Mouse (Mus musculus): ENCODE measurements around the gene H2-M10.1.
A peak's percentile ranks its signal among the peaks of the same experiment; 100 is the strongest.
"Not testable (repeated sequence)": the region's sequence is repeated elsewhere in the genome, so short reads cannot be mapped to it uniquely, and the experiment has no call there.

Gene H2-M10.1

DNA sequence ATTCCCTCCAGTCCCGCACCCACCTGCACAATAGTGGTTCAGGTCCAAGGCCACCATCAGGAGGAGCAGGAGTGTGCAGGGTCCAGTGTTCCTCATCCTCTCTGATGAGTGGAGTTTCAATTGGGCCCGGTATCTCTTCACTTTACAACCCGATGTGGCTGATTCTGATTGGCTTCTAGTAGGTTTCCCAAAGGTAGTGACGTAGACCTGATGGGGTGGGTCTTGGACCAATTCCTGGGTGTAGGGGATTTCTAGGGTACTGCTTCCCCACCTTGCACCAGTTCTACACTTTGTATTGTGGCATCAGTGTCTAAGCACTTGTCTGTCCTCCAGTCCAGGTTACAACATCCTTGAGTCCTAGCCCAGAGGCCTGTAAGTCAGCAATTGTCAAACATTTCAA, at the start of gene H2-M10.1:
Gene H2-M10.1 (minus strand): TSS at position 101 of the 400 bp plus-strand sequence.
- DNase-seq, result no peak

DNA sequence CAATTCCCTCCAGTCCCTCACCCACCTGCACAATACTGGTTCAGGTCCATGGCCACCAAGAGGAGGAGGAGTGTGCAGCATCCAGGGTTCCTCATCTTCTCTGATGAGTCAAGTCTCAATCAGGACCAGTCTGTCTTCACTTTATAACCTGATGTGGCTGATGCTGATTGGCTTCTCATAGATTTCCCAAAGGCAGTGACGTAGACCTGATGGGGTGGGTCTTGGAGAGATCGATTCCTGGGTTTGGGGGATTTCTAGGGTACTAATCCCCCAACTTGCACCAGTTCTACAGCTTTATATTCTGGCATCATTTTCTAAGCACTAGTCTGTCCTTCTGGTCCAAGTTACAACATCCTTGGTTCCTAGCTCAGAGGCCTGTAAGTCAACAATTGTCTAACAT, 42.4 kb upstream of the H2-M10.1 start, which contains the start of gene H2-M10.3:
Gene H2-M10.3 (minus strand): TSS at position 101 of the 400 bp plus-strand sequence.
- not testable (repeated sequence) for DNase-seq

- not testable (repeated sequence) for DNase-seq
These were observed 36.4 kb upstream of the H2-M10.1 start for GRCm38 (mm10) chr17:36362404-36362803.

DNA sequence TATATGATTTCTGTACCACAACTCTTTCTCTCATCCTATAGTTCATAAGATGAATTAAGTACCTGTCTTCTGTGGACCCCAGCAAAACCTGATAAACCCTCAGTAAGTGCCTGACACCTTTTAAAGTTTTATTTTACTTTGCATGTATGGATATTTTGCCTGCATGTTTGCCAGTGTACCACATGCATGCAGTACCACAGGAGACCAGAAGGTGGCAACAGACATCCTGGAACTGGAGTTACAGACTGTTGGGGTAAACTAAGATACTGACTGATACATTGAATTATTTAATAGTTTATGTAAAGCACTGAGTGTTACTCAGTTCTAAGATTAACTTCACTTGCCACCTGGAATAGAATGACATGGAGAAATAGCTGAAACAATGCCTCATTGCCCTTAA, 31.6 kb upstream of the H2-M10.1 start:
- peak; percentile 38 for DNase-seq

DNA sequence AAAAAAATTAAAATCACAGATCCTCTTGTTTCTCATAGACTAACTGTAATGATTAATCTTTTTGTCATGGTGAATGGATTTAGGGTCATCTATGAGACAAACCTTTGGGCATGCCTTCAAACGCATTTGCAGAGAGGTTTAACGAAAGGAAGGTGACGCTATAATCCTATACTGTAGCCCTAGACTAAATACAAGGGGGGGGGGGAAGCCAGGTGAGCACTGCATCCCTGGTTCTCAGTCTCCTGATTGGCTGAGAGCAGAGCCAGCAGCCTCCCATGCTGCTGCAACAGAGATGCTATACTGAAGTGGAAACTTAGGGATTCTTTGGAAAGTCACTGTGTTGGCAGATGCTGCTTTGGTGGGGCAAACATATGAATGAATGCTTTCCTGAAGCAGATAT, 29.8 kb upstream of the H2-M10.1 start:
- no peak for DNase-seq

GRCm38 (mm10) chr17:36355343-36355742, 29.4 kb upstream of the H2-M10.1 start:
- DNase-seq, result peak; percentile 66

DNA sequence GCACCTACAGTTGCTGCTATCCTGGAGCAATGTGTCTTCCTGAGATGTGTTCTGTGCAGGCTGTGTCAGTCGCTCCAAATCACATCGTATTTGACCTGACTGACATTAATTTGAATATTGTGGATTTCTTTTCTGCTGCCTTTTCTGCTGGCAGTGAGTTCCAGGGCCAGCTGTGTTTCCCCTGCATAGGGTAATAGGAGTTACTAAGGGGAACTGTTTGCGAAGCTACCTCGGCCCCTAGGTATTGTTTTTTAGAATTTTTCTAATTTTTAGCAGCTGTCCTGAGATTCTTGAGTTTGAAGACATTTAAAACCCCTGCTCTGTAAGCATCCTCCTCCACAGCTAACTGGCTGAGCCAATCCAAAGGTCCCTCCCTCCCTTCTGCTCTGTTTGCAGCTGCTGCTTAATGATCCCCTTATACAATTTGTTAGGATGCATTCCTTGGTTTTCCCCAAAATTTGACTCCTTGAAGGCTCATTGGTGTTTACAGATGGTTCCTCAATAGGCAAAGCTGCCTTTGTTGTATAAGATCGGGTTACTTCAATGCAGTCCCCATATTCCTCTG, 10.2 kb downstream of the H2-M10.1 start:
- DNase-seq, result no peak

DNA sequence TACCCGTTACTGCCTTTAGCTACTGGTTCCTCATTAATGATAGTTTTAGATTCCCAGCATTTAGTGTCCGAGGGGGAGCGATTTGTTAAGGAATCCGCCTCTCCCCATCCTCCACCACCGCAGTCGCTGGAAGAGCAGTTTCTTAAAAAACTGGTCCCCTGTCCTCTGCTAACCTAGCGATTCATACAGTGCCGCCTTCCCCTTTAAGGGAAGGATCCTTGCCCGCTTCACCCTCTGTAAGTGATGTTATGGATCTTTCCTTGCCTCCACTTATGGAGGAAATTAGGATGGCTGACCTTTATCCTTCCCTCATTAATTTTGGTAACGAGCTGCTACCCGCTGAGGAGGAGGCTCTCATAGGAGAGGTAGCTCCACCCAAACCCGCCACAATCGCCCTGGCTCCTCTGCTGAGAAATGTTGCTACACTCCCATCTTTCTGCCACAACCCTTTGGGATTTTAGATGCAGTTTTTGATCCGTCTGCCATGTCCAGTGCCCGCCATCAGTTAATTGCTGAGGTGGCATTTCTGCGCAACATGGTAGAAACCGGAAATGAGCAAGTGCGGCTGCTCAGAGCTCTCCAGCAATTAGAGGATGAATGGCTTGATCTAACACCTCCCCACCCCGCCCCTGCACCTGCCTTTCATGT, 10.8 kb downstream of the H2-M10.1 start:
- DNase-seq, result peak; percentile 41

GRCm38 (mm10) chr17:36314511-36314910, 11.4 kb downstream of the H2-M10.1 start:
- DNase-seq, result no peak

DNA sequence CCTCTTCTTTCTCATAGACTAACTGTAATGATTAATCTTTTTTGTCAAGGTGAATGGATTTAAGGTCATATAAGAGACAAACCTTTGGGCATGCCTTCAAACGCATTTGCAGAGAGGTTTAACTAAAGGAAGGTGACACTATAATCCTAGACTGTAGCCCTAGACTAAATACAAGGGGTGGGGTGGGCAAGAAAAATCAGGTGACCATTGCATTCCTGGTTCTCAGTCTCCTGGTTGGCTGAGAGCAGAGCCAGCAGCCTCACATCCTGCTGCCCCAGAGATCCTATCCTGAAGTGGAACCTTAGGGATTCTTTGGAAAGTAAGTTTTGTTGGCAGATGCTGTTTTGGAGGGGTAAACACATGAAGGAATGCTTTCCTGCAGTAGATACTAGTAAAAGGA, 16.7 kb downstream of the H2-M10.1 start:
- no peak for DNase-seq

DNA sequence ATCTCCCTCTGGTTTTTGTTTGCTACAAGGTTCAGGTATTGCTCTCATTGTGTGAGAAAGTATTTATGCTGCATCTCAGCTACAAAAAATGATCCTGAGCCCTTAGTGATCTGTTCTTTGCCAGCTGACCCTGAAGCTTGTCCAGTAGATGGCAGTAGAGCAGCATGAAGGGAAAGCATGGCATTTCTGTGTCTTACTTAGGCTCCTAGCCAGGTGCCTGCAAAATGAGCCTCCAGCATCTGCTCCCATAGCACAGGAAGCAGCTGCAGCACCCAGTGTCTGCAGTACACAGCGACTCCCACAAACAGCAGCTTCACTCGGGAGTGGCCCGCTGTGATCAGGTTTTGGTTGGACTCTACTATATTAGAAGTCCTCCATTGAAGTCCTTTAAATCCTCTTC, 17.1 kb downstream of the H2-M10.1 start:
- DNase-seq, result peak; percentile 83

GRCm38 (mm10) chr17:36286390-36286789, 39.6 kb downstream of the H2-M10.1 start, which contains the start of gene H2-M10.2:
TSS of gene H2-M10.2 (minus strand) at chr17:36286490.
- DNase-seq, result no peak

DNA sequence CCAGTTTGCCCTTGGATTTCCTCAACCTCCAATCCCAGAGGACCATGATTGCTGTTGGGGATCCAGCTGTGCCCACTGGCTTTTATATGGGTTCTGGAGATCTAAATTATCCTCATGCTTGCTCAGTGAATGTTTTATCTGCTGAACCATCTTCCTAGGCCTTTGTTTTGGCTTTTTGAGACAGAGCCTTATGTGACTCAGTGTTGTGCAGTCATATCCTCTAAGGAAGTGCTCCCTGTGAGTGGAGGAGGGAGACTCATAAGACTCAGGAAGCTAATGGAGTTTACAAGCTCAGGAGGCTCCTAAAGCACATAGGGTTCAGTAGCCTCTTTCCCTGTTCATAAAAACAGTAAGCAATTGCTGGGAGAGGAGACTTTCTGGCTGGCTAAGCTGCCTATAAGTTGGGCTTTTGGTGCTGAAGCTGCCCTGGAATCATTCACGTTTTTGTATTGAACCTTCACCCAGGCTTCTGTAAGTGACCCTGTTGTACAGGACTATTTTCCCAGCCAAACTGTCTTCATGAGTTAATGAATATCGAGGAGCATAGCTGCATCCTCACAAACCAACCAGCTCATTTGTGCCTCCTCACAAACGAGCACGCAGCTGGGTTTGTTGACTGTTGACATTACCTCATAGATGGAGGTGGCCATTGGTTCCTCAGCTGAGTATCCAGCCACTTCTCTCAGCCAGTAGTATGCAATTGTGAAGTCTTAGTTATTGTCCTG, 44.3 kb downstream of the H2-M10.1 start:
- DNase-seq, result no peak

GRCm38 (mm10) chr17:36274776-36275175, 51.2 kb downstream of the H2-M10.1 start:
- DNase-seq, result no peak

DNA sequence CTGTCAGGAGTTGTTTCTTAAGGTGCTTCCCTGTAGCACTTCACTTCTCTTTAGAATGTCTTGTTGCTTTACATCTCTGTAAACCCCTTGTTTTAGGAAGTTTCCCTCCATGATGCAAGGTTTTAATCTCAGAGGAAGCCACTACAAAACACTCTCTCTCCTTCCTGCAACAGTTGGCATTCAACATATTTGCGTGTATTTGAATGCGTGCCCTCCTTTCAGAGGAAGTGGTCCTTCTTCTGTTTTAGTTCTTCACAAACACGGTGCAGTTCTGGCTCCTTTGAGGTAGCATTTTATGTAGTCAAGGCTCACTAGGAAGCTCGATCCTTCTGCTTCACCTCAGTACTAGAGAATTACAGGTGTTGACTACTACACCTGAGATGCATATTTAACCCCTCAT, 52.2 kb downstream of the H2-M10.1 start:
- DNase-seq, result no peak

Data from lung, postnatal 10 days (tissue).